Mouse (Mus musculus): ENCODE data around the gene Pik3c2b. TPM values are rescaled to one million over a fixed set of nuclear protein-coding genes. Genes with fewer than 3 reads are reported as not detected.

Pik3c2b gene
- polyA plus RNA-seq, 1 experiment from 2014 or later: 15.4 TPM

GRCm38 (mm10) chr1:133135808-133136207, 90.3 kb downstream of the Pik3c2b start:
- no peak for DNase-seq (ENCODE audit: low spot score)
- 0 out of 2 replicates have a peak overlapping the region, but pooled peaks have one; percentile 12 for H3K4me2 ChIP-seq (ENCODE audit: low read depth)
- WGBS: 72% methylated on average over 5 of the region's 5 CpGs

DNA sequence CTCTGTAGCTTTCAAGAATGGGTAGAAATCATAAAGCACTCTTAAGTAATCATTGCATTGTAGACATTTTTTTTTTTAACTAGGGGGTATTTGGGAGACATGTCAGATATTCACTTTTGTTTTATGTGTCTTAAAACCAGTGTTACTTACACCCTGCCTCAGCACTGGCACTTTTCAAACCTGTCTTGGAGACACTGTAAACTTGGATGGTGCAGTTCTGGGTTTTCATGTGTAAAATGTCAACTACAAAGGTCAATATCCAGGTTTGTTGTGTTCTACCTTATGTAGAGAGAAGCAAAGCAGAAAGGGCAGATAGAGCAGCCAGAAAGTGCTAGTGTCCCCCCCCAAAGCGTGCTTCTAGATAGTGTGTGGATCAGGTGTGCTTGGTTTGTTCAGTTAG, 92.9 kb downstream of the Pik3c2b start:
- peaks cover 17% of the 10 kb centered on the region for H3K36me3 ChIP-seq (ENCODE audit: control insufficient read depth, insufficient read depth, low read length)
- WGBS: 97% methylated on average over 1 of the region's 1 CpGs
- ATAC-seq (ENCODE audit: insufficient read depth, low FRiP score, low TSS enrichment) (no peak), DNase-seq (ENCODE audit: low spot score) (no peak)
- no peak overlapping the region for H3K27ac ChIP-seq (ENCODE audit: low read depth, low read length)
- no peaks in the 10 kb centered on the region for H3K27me3 ChIP-seq (ENCODE audit: control insufficient read depth, insufficient read depth, low read length)
- H3K4me2 ChIP-seq (ENCODE audit: low read depth): no peak overlapping the region
- no peak overlapping the region for H3K9ac ChIP-seq (ENCODE audit: low read length)
- no peaks in the 10 kb centered on the region for H3K9me3 ChIP-seq (ENCODE audit: control insufficient read depth, low read length)
- peaks cover 19% of the 10 kb centered on the region for H3K4me1 ChIP-seq (ENCODE audit: control insufficient read depth, insufficient read depth, low read length)
- no peak overlapping the region for H3K4me3 ChIP-seq (ENCODE audit: low read depth, low read length)

More at GRCm38 (mm10) chr1:133135808-133136207, 90.3 kb downstream of the Pik3c2b start:
- Histone ChIP-seq H3K27me3 (ENCODE audit: control insufficient read depth, insufficient read depth, low read length) (no peaks in the 10 kb centered on the region), H3K9me3 (ENCODE audit: control insufficient read depth, low read length) (no peaks in the 10 kb centered on the region), H3K36me3 (ENCODE audit: control insufficient read depth, insufficient read depth, low read length) (peaks cover 17% of the 10 kb centered on the region), H3K9ac (ENCODE audit: low read length) (no peak overlapping the region), H3K4me3 (ENCODE audit: low read depth, low read length) (peak overlapping the region; percentile 9; the same call in 1 of the 2 replicates), H3K4me1 (ENCODE audit: control insufficient read depth, insufficient read depth, low read length) (peaks cover 19% of the 10 kb centered on the region), H3K27ac (ENCODE audit: low read depth, low read length) (no peak overlapping the region)
- no peak for ATAC-seq (ENCODE audit: insufficient read depth, low FRiP score, low TSS enrichment)

DNA sequence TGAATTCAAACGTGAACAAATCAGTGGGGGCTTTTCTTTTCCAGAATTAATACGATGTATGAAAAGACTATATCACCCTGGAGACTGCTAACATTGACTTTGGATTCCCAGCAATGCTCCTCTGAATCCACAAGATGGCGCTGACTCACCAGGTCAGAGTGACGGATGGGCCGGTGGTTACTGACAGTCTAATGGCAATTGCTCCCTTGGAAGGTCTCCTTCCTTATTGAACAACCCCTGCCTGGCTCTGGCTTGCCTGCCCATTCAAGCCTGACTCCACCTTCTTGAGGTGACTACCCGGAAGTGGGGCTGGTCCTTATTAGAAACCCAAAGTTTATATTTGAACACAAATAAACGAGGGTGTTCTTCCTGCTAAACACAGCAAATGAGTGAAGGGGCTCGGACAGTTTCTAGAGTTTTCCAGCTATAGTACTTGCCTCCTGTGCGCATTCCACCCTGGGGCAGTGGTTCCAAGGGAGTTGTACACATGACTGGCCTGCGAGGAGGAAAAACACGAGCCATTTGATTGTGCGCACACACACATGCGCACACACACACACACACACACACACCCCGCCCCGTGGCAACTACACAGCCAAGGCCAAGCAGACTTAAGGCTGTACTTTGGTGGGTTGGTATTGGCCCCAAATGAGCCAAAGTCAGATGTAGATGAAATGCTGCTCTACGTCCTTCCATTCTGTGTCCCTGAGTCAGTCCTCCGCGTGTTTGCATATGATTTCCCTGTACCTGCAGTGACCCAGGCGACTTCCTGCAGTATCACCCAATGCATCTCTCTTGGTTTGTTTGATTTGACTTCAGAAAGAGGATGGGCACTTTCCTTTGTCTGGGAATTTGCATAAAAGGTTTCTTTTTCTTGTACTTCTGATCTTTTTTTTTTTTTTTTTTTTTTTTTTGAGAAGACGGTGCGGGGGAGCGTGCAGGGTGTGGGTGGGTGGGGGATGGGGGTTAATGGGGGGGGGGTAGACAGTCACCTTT, 100.8 kb downstream of the Pik3c2b start:
- DNase-seq (ENCODE audit: low spot score) (peak; percentile 57), ATAC-seq (ENCODE audit: insufficient read depth, low FRiP score, low TSS enrichment) (no peak)
- Histone ChIP-seq H3K9me3 (ENCODE audit: control insufficient read depth, low read length) (no peaks in the 10 kb centered on the region), H3K27ac (ENCODE audit: low read depth, low read length) (no peak overlapping the region), H3K4me1 (ENCODE audit: control insufficient read depth, insufficient read depth, low read length) (no peaks in the 10 kb centered on the region), H3K4me3 (ENCODE audit: low read depth, low read length) (no peak overlapping the region), H3K27me3 (ENCODE audit: control insufficient read depth, insufficient read depth, low read length) (no peaks in the 10 kb centered on the region), H3K4me2 (ENCODE audit: low read depth) (no peak overlapping the region), H3K36me3 (ENCODE audit: control insufficient read depth, insufficient read depth, low read length) (no peaks in the 10 kb centered on the region), H3K9ac (ENCODE audit: low read length) (no peak overlapping the region)
- 64% methylated on average over 22 of the region's 22 CpGs for WGBS

DNA sequence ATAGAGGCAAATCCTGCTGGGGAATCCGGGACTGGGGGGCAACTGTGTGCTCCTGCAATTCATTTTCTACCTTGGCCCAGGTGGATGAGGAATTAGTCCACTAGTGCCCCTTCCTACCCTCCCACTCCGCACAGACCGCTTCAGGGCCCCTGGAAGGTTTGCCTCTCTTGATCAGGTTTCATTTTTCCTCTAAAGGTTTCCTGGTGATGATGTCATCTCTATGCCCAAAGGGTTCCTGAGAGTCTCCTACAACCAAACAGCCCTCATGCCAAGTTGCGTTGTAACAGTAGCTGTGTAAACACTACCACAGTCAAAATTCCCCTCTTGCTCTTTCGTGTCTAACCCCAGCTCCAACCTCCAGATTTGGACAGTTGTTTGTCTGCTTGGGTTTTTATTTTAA, 101.9 kb downstream of the Pik3c2b start:
- WGBS: 88% methylated on average over 5 of the region's 5 CpGs
- Histone ChIP-seq H3K4me1 (ENCODE audit: control insufficient read depth, insufficient read depth, low read length) (no peaks in the 10 kb centered on the region), H3K9ac (ENCODE audit: low read length) (no peak overlapping the region), H3K4me3 (ENCODE audit: low read depth, low read length) (no peak overlapping the region), H3K27ac (ENCODE audit: low read depth, low read length) (no peak overlapping the region), H3K36me3 (ENCODE audit: control insufficient read depth, insufficient read depth, low read length) (no peaks in the 10 kb centered on the region), H3K27me3 (ENCODE audit: control insufficient read depth, insufficient read depth, low read length) (no peaks in the 10 kb centered on the region), H3K4me2 (ENCODE audit: low read depth) (no peak overlapping the region), H3K9me3 (ENCODE audit: control insufficient read depth, low read length) (no peaks in the 10 kb centered on the region)
- ATAC-seq (ENCODE audit: insufficient read depth, low FRiP score, low TSS enrichment) (no peak), DNase-seq (ENCODE audit: low spot score) (no peak)

DNA sequence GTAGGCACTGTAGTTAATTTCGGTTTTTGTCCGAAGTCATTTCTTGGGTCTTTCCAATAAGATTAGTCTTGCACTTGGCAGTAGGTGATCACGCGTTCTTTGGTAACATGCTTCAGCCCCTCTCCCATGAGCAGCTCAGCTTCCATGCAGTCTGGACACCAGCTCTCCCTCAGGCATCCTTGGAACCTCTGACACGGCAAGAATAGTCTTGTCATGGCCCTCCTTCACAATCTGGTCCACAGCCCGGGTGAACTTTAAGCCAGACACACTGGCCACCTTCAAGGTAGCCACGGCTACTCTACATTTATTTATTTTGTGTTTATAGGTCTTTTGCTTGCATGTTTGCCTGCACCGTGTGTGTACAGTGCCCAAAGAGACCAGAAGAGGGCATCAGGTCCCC, 102.7 kb downstream of the Pik3c2b start:
- Histone ChIP-seq H3K4me3 (ENCODE audit: low read depth, low read length) (no peak overlapping the region), H3K27ac (ENCODE audit: low read depth, low read length) (no peak overlapping the region), H3K9me3 (ENCODE audit: control insufficient read depth, low read length) (no peaks in the 10 kb centered on the region), H3K27me3 (ENCODE audit: control insufficient read depth, insufficient read depth, low read length) (no peaks in the 10 kb centered on the region), H3K36me3 (ENCODE audit: control insufficient read depth, insufficient read depth, low read length) (no peaks in the 10 kb centered on the region), H3K9ac (ENCODE audit: low read length) (no peak overlapping the region), H3K4me2 (ENCODE audit: low read depth) (no peak overlapping the region), H3K4me1 (ENCODE audit: control insufficient read depth, insufficient read depth, low read length) (no peaks in the 10 kb centered on the region)
- DNase-seq (ENCODE audit: low spot score): no peak
- WGBS: 92% methylated on average over 8 of the region's 8 CpGs
- ATAC-seq (ENCODE audit: insufficient read depth, low FRiP score, low TSS enrichment): no peak

GRCm38 (mm10) chr1:133150556-133150955, 105.1 kb downstream of the Pik3c2b start:
- H3K4me3 ChIP-seq (ENCODE audit: low read depth, low read length): no peak overlapping the region
- no peak overlapping the region for H3K9ac ChIP-seq (ENCODE audit: low read length)
- ATAC-seq (ENCODE audit: insufficient read depth, low FRiP score, low TSS enrichment) (no peak), DNase-seq (ENCODE audit: low spot score) (no peak)
- H3K27me3 ChIP-seq (ENCODE audit: control insufficient read depth, insufficient read depth, low read length): no peaks in the 10 kb centered on the region
- H3K4me2 ChIP-seq (ENCODE audit: low read depth): no peak overlapping the region
- no peaks in the 10 kb centered on the region for H3K9me3 ChIP-seq (ENCODE audit: control insufficient read depth, low read length)
- 100% methylated on average over 2 of the region's 2 CpGs for WGBS
- H3K4me1 ChIP-seq (ENCODE audit: control insufficient read depth, insufficient read depth, low read length): no peaks in the 10 kb centered on the region
- H3K27ac ChIP-seq (ENCODE audit: low read depth, low read length): no peak overlapping the region
- H3K36me3 ChIP-seq (ENCODE audit: control insufficient read depth, insufficient read depth, low read length): no peaks in the 10 kb centered on the region

GRCm38 (mm10) chr1:133152213-133152612, 106.7 kb downstream of the Pik3c2b start:
- no peaks in the 10 kb centered on the region for H3K36me3 ChIP-seq (ENCODE audit: control insufficient read depth, insufficient read depth, low read length)
- H3K9me3 ChIP-seq (ENCODE audit: control insufficient read depth, low read length): no peaks in the 10 kb centered on the region
- H3K9ac ChIP-seq (ENCODE audit: low read length): no peak overlapping the region
- H3K4me3 ChIP-seq (ENCODE audit: low read depth, low read length): no peak overlapping the region
- H3K4me2 ChIP-seq (ENCODE audit: low read depth): no peak overlapping the region
- no peaks in the 10 kb centered on the region for H3K4me1 ChIP-seq (ENCODE audit: control insufficient read depth, insufficient read depth, low read length)
- H3K27me3 ChIP-seq (ENCODE audit: control insufficient read depth, insufficient read depth, low read length): no peaks in the 10 kb centered on the region
- no peak overlapping the region for H3K27ac ChIP-seq (ENCODE audit: low read depth, low read length)
- ATAC-seq (ENCODE audit: insufficient read depth, low FRiP score, low TSS enrichment): no peak
- no peak for DNase-seq (ENCODE audit: low spot score)
- WGBS: 91% methylated on average over 3 of the region's 3 CpGs

GRCm38 (mm10) chr1:133155270-133155669, 109.8 kb downstream of the Pik3c2b start:
- 83% methylated on average over 6 of the region's 6 CpGs for WGBS
- H3K27ac ChIP-seq (ENCODE audit: low read depth, low read length): no peak overlapping the region
- H3K4me2 ChIP-seq (ENCODE audit: low read depth): no peak overlapping the region
- DNase-seq (ENCODE audit: low spot score): no peak
- no peaks in the 10 kb centered on the region for H3K4me1 ChIP-seq (ENCODE audit: control insufficient read depth, insufficient read depth, low read length)
- ATAC-seq (ENCODE audit: insufficient read depth, low FRiP score, low TSS enrichment): no peak
- no peaks in the 10 kb centered on the region for H3K27me3 ChIP-seq (ENCODE audit: control insufficient read depth, insufficient read depth, low read length)
- no peaks in the 10 kb centered on the region for H3K36me3 ChIP-seq (ENCODE audit: control insufficient read depth, insufficient read depth, low read length)
- H3K9ac ChIP-seq (ENCODE audit: low read length): no peak overlapping the region
- no peak overlapping the region for H3K4me3 ChIP-seq (ENCODE audit: low read depth, low read length)
- no peaks in the 10 kb centered on the region for H3K9me3 ChIP-seq (ENCODE audit: control insufficient read depth, low read length)

All from neural tube, embryonic 11.5 days (tissue).